Mouse (Mus musculus): ENCODE measurements around the gene Tmem14a.
A peak's percentile ranks its signal among the peaks of the same experiment; 100 is the strongest.
"Not testable (repeated sequence)": the region's sequence is repeated elsewhere in the genome, so short reads cannot be mapped to it uniquely, and the experiment has no call there.

The Tmem14a gene

GRCm38 (mm10) chr1:21253303-21253650, 34.9 kb downstream of the Tmem14a start:
- no peak for DNase-seq

GRCm38 (mm10) chr1:21253856-21254255, 35.5 kb downstream of the Tmem14a start:
- DNase-seq: no peak

GRCm38 (mm10) chr1:21255625-21256345, 37.4 kb downstream of the Tmem14a start:
- no peak for DNase-seq

GRCm38 (mm10) chr1:21256391-21256790, 38.0 kb downstream of the Tmem14a start:
- DNase-seq: no peak

- no peak for DNase-seq
Measured at GRCm38 (mm10) chr1:21256871-21257270, 38.5 kb downstream of the Tmem14a start.

- not testable (repeated sequence) for DNase-seq
Measured at GRCm38 (mm10) chr1:21259981-21260380, 41.6 kb downstream of the Tmem14a start.

- no peak for DNase-seq
Measured at GRCm38 (mm10) chr1:21262401-21262800, 44.0 kb downstream of the Tmem14a start.

- no peak for DNase-seq
Measured at GRCm38 (mm10) chr1:21263986-21264385, 45.6 kb downstream of the Tmem14a start.

- DNase-seq: no peak
Measured at GRCm38 (mm10) chr1:21264747-21265146, 46.4 kb downstream of the Tmem14a start.

- no peak for DNase-seq
Measured at GRCm38 (mm10) chr1:21266766-21267165, 48.4 kb downstream of the Tmem14a start.

- DNase-seq: not testable (repeated sequence)
Measured at GRCm38 (mm10) chr1:21267466-21267865, 49.1 kb downstream of the Tmem14a start.

GRCm38 (mm10) chr1:21271343-21272055, 53.1 kb downstream of the Tmem14a start:
- DNase-seq: peak; percentile 54 to 79

GRCm38 (mm10) chr1:21272056-21272431, 53.7 kb downstream of the Tmem14a start:
- DNase-seq: no peak

GRCm38 (mm10) chr1:21273091-21273490, 54.7 kb downstream of the Tmem14a start:
- DNase-seq: no peak

GRCm38 (mm10) chr1:21274437-21275040, 56.2 kb downstream of the Tmem14a start:
- DNase-seq: no peak

GRCm38 (mm10) chr1:21275366-21275765, 57.0 kb downstream of the Tmem14a start:
- DNase-seq: not testable (repeated sequence)

- DNase-seq: not testable (repeated sequence)
Measured at GRCm38 (mm10) chr1:21276158-21276557, 57.8 kb downstream of the Tmem14a start.
